Mouse (Mus musculus) heart, postnatal 10 days (tissue): ENCODE data around the gene Scarf2. TPM values are rescaled to one million over a fixed set of nuclear protein-coding genes. Genes with fewer than 3 reads are reported as not detected.

ENCODE experiments used
- total RNA-seq, 2 experiments: library from RNA; stranded (reverse); gene quantifications; 2 replicates each; pipeline ENCODE4 v1.2.3; 2021

Scarf2 gene
- total RNA-seq, 2 experiments from 2014 or later: 15.1 to 16.0 TPM

Other genes starting within 250 kb of the Scarf2 start
- under 1 TPM in 1 of 2 experiments, not detected in 1; 0.30 TPM for gene Lrrc74b, start 236.0 kb upstream of the Scarf2 start, total RNA-seq
- under 1 TPM; 0.45 to 0.69 TPM for gene P2rx6, start 235.4 kb upstream of the Scarf2 start, total RNA-seq
- 1 to 10 TPM; 2.4 to 3.9 TPM for gene Slc7a4, start 214.1 kb upstream of the Scarf2 start, total RNA-seq
- gene Smpd4, start 177.9 kb upstream of the Scarf2 start, total RNA-seq: 10 to 100 TPM; 29.8 to 31.9 TPM
- 1 to 10 TPM in 1 of 2 experiments, under 1 TPM in 1; 0.74 to 1.0 TPM for gene Ccdc74a, start 150.8 kb upstream of the Scarf2 start, total RNA-seq
- gene Med15, start 64.4 kb upstream of the Scarf2 start, total RNA-seq: 10 to 100 TPM; 34.7 to 39.1 TPM
- 10 to 100 TPM; 26.9 to 27.6 TPM for gene Klhl22, start 37.7 kb upstream of the Scarf2 start, total RNA-seq
- under 1 TPM in 1 of 2 experiments, not detected in 1; 0.22 TPM for gene B830017H08Rik, start 35.8 kb downstream of the Scarf2 start, total RNA-seq
- gene Car15, start 41.1 kb downstream of the Scarf2 start, total RNA-seq: 1 to 10 TPM; 1.4 TPM
- gene Gm20518, start 94.4 kb downstream of the Scarf2 start, total RNA-seq: under 1 TPM; 0.17 to 0.19 TPM
- under 1 TPM in 1 of 2 experiments, not detected in 1; 0.07 TPM for gene Tssk1, start 96.9 kb downstream of the Scarf2 start, total RNA-seq
- gene Dgcr2, start 101.3 kb downstream of the Scarf2 start, total RNA-seq: 10 to 100 TPM; 50.8 to 52.7 TPM
- gene Tssk2, start 101.4 kb downstream of the Scarf2 start, total RNA-seq: not detected
- 10 to 100 TPM; 16.3 to 16.5 TPM for gene Ess2, start 114.1 kb downstream of the Scarf2 start, total RNA-seq
- not detected for gene Gsc2, start 117.8 kb downstream of the Scarf2 start, total RNA-seq
- gene Slc25a1, start 130.9 kb downstream of the Scarf2 start, total RNA-seq: 10 to 100 TPM; 12.7 to 13.5 TPM
- gene Vpreb2, start 183.1 kb downstream of the Scarf2 start, total RNA-seq: not detected